Mouse (Mus musculus): ENCODE measurements at regions not wholly inside any gene's neighbourhood (a gene's known extent, or its start where the extent isn't known, plus 50 kb on each side); places are given as distances from the start of the nearest gene placed in this dataset.

DNA sequence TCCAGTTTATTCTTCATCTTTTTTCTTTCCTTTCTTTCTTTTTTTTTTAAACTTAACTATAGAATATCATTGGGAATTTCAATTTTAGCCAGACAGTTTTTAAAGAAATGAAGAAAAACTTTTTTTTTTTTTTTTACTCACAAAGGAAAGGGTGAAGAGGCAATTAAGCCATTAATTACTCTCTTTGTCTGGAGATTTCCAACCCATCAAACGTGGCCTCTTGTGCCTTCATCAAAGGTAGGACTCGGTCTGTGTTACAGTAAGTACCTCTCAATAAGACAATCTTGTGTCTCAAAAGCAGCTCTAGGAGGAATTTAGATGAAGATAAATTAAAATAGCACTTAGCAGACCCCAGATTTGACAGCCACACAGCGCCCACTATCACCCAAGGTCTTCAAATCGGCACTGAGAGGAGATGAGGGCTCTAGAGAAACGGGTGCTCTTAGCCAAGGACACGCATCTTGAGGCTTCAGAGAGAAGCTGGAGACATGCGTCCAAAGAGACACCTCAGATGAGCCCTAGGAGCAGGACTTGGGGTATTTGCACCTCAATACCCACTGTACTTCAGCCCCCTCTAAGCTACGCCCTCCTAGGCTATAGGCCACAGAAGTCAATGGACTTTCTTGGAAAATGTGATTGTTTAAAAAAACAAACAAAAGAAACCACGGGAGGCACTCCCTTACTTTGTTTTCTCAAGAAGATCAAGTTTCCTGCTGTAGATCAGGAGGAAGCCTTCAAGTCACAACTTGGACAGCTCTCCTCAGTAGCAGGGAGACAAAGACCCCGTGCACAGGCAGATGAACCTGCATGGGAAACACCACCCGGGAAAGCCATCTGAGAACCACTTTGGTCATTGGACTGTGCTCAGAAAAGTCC lies 176.8 kb upstream of the Spred2 start:
- TF ChIP-seq CTCF (IDR thresholded peaks at IDR 0.05; ENCODE audit: control insufficient read depth, insufficient read depth, low read length) (no peak), POLR2A (IDR thresholded peaks at IDR 0.05; ENCODE audit: borderline replicate concordance, control insufficient read depth, low read depth, low read length) (no peak)
